Mouse (Mus musculus) lung, adult 2 months (tissue): Measurements from ENCODE around the gene Fubp1. TPM values are rescaled to one million over a fixed set of nuclear protein-coding genes. Genes with fewer than 3 reads are reported as not detected.

Experiments used
- DNase-seq: peaks from one replicate; pipeline ENCODE4 v3.0.0; 2022
- H3K4me1 ChIP-seq: fragments of 200-500 bp; 2 replicates; pipeline ENCODE4 v1.6.1; 2011; ENCODE audit warnings: low read length; ENCODE audit not compliant: control insufficient read depth, insufficient read depth
- H3K4me3 ChIP-seq: fragments of 200-500 bp; replicated peaks from 2 replicates; pipeline ENCODE3; 2011; ENCODE audit warnings: low read depth, mild to moderate bottlenecking, control low read depth, low read length; ENCODE audit errors: extremely low read depth
- CTCF ChIP-seq: fragments of 200-500 bp; IDR thresholded peaks from 2 replicates; pipeline ENCODE4 v1.5.1; 2011; ENCODE audit warnings: mild to moderate bottlenecking, low read length, control low read depth; ENCODE audit not compliant: insufficient read depth
- POLR2A ChIP-seq: fragments of 200-500 bp; IDR thresholded peaks from 2 replicates; pipeline ENCODE4 v1.6.1; 2011; ENCODE audit warnings: low read depth, mild to moderate bottlenecking, control low read depth, low read length, borderline replicate concordance; ENCODE audit errors: extremely low read depth
- WGBS: fragments of 180-500 bp; shearing (Covaris S2); methylation state at CpG from one replicate; pipeline ENCODE4 v1.1.7; 2018; 5-methylcytosine and 5-hydroxymethylcytosine counted together
- polyA plus RNA-seq: library from polyadenylated mRNA; depleted of rRNA; stranded (reverse); fragments of >200 nt; gene quantifications from 2 replicates; pipeline ENCODE4 v1.2.3, GENCODE M21; 2012

The Fubp1 gene
- polyA plus RNA-seq, 1 experiment, result 66.2 TPM

DNA sequence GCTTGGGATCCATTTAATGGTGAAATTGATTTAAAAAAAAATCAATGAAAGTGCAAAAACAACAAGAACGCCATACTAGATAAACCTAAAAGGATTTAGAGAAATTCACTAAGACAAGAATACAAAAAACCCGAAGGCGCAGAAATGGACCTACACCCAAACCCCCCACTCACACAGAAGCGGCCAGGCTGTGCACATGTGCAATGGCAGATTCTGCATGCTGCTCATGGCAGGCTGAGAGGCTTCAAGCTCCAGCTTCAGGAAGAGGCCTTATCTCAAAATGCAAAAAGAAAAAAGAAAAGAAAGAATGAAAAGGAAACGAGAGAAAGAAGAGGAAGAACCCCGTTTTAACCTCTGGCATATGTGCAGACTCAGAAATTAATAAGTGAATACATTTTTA lies 6.8 kb upstream of the Fubp1 start:
- 84% methylated on average over 6 of the region's 6 CpGs for WGBS
- no peak for DNase-seq
- no peak for TF ChIP-seq POLR2A
- TF ChIP-seq CTCF, result no peak

DNA sequence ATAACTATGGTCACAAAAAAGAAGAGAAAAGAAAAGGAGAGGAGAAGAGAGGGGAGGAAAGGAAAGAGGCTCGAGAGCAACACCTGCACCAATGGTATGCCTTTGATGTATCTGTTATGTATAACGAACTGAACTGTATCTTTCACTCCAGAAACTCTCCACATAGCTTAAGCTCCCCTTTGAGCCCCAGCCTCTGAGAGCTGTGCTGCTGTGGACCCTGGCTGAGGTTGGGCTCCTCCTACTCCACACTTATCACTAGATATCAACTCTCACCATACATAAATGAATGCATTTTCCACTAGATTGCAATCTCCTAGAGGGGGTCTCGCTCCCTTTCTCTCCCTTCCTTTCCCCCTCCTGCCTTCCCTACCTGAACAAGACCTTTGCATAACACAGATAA lies 6.2 kb upstream of the Fubp1 start:
- Histone ChIP-seq H3K4me3 (no peak overlapping the region), H3K4me1 (no peaks in the 10 kb centered on the region; the same call in 1 of the 2 replicates)
- DNase-seq, result no peak
- WGBS, result 62% methylated on average over 3 of the region's 3 CpGs
- TF ChIP-seq CTCF (no peak), POLR2A (no peak)

More for the DNA sequence above, 6.8 kb upstream of the Fubp1 start:
- Histone ChIP-seq H3K4me3 (no peak overlapping the region), H3K4me1 (no peaks in the 10 kb centered on the region)

DNA sequence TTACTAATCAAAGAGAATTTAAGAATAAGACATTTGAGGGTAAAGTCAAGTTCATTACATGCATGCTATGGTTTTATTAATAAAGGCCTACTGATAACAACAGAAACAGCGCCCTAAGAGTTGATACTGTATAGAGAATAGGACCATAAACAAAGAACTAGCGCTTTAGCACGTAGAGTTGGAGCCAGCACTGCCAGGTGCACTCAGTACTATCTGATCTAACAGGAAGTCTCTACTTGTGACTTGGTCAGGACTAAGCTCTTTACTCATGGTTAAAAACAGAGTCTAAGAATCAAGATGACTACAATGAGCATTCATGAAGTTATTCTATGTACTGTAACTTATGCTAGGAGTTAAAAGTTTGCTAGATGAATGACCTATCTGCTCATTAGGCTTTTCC lies 5.6 kb upstream of the Fubp1 start:
- TF ChIP-seq CTCF, result no peak
- no peak for TF ChIP-seq POLR2A
- DNase-seq, result no peak
- H3K4me1 ChIP-seq, result peaks cover 4% of the 10 kb centered on the region; the same call in 1 of the 2 replicates
- no peak overlapping the region for H3K4me3 ChIP-seq
- 82% methylated on average over 3 of the region's 3 CpGs for WGBS

DNA sequence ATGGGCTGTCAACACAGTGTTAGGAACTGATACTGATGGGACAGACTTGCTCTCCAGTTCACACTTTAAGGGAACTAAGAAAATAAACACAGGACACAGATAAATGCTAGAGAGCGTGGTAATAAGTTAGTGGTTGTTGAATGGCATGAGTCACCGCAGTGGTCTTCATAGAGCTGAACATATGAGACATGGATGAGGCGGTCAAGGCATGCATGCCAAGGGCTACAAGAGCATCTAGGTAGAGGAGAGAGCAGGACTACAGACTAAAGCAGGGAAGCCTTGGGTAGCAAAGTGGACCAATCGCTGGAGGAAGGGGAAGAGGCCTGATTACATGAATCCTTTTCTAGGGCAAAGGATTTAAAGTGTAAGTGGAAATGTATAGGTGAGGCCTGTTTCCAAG lies 3.1 kb upstream of the Fubp1 start:
- 95% methylated on average over 4 of the region's 4 CpGs for WGBS
- no peak for TF ChIP-seq POLR2A
- no peak for TF ChIP-seq CTCF
- peaks cover 6% of the 10 kb centered on the region for H3K4me1 ChIP-seq
- DNase-seq, result no peak
- no peak overlapping the region for H3K4me3 ChIP-seq

DNA sequence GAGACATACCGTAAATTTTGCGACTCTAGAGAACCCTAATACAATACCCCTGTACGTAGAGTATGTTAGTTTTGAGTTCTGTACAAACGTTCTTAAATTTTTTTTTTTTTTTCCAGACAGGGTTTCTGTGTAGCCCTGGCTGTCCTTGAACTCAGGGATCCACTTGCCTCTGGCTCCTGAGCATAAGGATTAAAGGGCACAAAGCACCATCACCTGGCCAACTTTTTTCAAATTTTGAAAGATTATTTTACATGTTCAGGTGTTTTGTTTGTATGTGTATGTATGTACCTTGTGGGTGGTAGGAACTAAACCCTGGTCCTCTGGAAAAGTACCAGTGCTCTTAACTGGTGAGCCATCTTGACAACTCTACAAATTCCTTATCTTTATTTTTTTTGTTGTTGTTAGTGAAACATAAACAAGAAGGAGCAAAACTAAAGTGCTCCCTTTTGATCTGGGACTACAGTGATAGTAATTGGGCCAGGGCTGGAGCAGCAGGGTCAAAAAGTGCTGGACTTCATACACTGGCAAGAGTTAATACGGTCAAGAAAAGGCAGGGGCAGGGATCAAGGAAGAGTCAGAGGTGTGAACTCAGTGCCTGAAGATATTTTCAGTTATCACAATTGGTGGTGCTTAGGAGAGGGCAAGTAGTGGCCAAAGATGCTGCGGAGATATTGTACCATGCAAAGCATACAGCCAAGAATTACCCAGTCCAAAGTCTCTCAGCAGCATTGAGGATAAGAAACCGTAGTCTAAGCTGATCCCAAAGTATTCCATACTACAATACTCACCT lies 1.9 kb upstream of the Fubp1 start:
- Histone ChIP-seq H3K4me3 (no peak overlapping the region), H3K4me1 (peaks cover 12% of the 10 kb centered on the region)
- no peak for TF ChIP-seq CTCF
- no peak for TF ChIP-seq POLR2A
- no peak for DNase-seq
- 86% methylated on average over 7 of the region's 7 CpGs for WGBS

DNA sequence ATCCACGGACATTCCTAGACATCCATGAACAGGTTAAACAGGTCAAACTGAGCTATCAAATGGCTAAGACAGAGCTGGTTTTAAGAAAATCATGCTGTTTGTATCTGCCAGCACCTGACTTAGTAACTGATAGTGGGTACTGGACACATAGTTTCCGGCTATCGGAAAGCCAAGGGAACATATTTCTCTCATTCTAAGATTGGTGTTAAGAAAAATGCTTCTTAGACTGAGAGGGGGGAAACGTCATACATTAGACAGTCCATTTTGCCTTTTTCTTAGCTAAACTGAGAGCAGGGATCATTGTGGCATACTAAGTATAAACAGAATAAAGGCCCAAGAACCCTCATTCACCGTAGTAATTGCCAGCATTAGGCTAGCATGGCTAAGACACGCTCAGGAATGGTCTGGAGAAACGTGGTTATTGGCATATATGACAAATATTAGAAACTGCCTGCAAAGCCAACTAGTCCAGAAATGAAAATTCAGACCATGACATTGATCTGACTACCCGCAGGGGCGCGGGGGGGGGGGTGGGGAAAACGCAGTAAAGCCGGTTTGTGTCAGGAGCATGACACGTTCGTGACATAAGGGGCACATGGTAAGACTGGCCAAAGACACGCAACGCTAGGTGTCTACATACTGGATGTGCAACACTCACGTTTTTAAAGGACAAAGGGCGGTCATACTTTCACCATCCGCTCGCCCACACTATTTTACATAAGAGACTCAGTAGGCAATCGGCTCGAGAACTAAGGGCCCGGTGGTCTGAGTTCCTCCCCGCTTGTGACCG lies 850 bp upstream of the Fubp1 start:
- Histone ChIP-seq H3K4me3 (peak overlapping the region; percentile 85), H3K4me1 (peaks cover 14% of the 10 kb centered on the region)
- 3% methylated on average over 25 of the region's 25 CpGs for WGBS
- DNase-seq, result no peak
- TF ChIP-seq CTCF (no peak), POLR2A (no peak)

DNA sequence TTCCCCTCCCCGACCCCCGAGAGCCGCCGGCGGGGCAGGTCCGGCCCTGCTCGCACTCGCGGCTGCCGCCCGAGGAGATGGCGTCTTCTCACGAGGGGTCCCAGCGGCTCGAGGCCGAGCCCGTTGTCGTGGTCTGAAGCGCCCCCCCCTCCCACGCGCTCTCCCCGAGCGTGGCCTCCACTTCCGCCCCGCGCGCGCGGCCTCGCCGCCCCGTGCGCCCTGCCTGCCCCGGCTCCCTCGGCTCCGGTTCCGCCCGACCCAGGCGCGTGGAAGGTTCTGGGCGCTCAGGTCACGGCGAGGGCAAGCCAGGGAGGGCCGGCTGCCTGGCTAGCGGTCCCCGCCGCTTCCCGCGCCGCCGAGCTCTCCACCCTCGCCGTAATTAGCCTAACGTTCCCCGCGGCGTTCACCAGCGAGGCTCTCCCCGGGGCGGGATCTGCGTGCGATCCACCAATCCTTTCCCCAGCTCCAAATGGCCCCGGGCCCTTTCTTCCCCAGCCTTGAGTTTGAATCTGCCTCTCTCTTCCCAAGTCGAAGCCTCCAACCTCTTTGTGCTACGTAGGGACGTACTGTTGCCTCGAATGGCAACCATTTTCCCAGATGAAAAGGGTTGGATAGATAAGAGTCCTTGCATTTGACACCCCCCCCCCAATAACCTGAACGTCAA lies 638 bp downstream of the Fubp1 start:
- H3K4me1 ChIP-seq, result peaks cover 14% of the 10 kb centered on the region
- H3K4me3 ChIP-seq, result peak overlapping the region; percentile 77
- no peak for TF ChIP-seq POLR2A
- WGBS, result 1% methylated on average over 52 of the region's 68 CpGs
- peak; percentile 77 for DNase-seq

DNA sequence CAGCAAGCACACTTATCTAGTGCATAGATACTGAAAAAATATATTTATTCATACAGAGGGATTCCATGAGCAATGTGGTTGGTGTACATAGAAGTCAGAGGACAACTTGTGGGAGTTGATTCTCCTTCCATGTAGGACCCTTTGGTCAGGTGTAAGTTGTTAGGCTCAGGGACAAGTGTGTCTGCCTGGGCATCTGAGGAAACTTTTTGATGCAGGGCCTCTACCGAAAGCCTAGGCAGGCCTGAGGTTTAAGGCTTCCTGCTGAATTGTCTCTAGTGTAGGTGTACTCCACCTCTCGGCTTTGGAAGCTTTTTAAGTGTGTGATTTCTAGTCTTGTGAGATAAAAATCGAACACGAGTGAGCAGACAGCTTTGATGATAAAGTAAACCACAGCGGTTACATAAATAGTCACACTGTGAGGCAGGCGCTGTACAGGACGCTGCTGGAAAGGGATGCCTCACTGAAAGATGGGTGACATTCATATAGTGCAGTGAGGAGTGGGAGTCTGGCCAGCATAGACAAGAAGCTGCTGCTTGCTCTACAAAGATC lies 1.6 kb downstream of the Fubp1 start:
- WGBS, result 1% methylated on average over 7 of the region's 7 CpGs

DNA sequence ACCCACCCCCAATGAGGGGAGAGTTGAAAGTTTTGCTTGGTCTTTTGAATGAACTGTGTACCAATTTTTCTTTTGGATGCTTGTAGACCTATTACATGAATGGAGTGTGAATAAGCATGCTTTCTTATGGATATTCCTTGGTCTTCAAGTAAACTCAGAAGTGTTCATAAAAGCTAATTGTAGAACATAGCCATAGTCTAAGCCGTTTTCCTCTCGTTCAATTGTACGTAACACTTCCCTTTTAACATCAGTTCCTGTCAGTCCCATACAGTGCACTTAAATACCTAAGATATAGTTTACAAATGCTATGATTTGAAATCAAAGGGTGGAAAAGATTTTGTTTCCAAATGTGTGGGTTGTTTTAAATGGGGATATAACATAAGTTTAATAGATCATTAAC lies 3.2 kb downstream of the Fubp1 start:
- WGBS, result 13% methylated on average over 3 of the region's 3 CpGs
- Histone ChIP-seq H3K4me1 (peaks cover 14% of the 10 kb centered on the region), H3K4me3 (peak overlapping the region; percentile 19)
- DNase-seq, result no peak
- TF ChIP-seq POLR2A (no peak), CTCF (no peak)

More for the DNA sequence above, 1.6 kb downstream of the Fubp1 start:
- Histone ChIP-seq H3K4me1 (peaks cover 14% of the 10 kb centered on the region), H3K4me3 (peak overlapping the region; percentile 46)
- TF ChIP-seq POLR2A (no peak), CTCF (no peak)
- no peak for DNase-seq

DNA sequence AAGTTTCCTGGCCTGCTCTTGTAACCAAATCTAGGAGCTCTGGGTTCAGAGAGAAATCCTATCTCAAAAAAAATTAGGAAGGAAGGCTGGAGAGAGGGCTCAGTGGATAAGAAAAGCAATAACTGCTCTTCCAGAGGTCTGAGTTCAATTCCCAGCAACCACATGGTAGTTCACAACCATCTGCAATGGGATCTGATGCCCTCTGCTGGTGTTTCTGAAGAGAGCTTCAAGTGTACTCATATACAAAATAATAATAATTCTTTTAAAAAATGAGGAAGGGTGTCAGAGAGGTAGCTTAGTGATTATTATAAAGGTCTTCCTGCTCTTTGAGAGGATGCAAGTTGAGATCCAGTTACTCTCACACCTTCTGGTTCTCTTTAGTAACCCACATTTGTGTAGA lies 14.7 kb downstream of the Fubp1 start:
- TF ChIP-seq CTCF, result no peak
- no peak for TF ChIP-seq POLR2A
- Histone ChIP-seq H3K4me3 (no peak overlapping the region), H3K4me1 (no peaks in the 10 kb centered on the region)
- DNase-seq, result no peak
